Mouse (Mus musculus) heart, postnatal 0 days (tissue): ENCODE results near the gene Selenoi. TPM values are rescaled to one million over a fixed set of nuclear protein-coding genes. Genes with fewer than 3 reads are reported as not detected.

ENCODE experiments used
- ATAC-seq: fragments of 200-750 bp; cut with Nextera tagmentation; 2 replicates; pipeline ENCODE4 v1.8.0; 2017; ENCODE audit warnings: low read depth, moderate number of reproducible peaks, moderate library complexity; ENCODE audit not compliant: insufficient read depth
- DNase-seq: peaks from one replicate; pipeline ENCODE4 v3.0.0-alpha.2; 2016; ENCODE audit warnings: low spot score
- H3K27ac ChIP-seq: fragments of 300-500 bp; sonication (generic); 2 replicates; pipeline ENCODE4 v1.5.1; 2014; ENCODE audit warnings: low read depth, mild to moderate bottlenecking
- H3K27me3 ChIP-seq: fragments of 300-500 bp; sonication (generic); 2 replicates; pipeline ENCODE4 v1.6.1; 2014; ENCODE audit warnings: low read length, mixed read lengths; ENCODE audit not compliant: control insufficient read depth, insufficient read depth
- H3K36me3 ChIP-seq: fragments of 300-500 bp; sonication (generic); replicated peaks from 2 replicates; pipeline ENCODE4 v1.6.1; 2014; ENCODE audit warnings: low read length, mixed read lengths; ENCODE audit not compliant: control insufficient read depth, insufficient read depth
- H3K4me1 ChIP-seq: fragments of 300-500 bp; sonication (generic); 2 replicates; pipeline ENCODE4 v1.6.1; 2014; ENCODE audit warnings: antibody characterized with exemption; ENCODE audit not compliant: control insufficient read depth, insufficient read depth
- H3K4me2 ChIP-seq: fragments of 300-500 bp; sonication (generic); 2 replicates; pipeline ENCODE4 v1.6.1; 2014; ENCODE audit warnings: low read depth, mild to moderate bottlenecking, low read length, moderate library complexity
- H3K4me3 ChIP-seq: fragments of 300-500 bp; sonication (generic); 2 replicates; pipeline ENCODE4 v1.5.1; 2014; ENCODE audit warnings: low read depth, low read length
- H3K9ac ChIP-seq: fragments of 300-500 bp; sonication (generic); replicated peaks from 2 replicates; pipeline ENCODE4 v1.6.1; 2014; ENCODE audit warnings: low read depth, low read length, mixed read lengths
- H3K9me3 ChIP-seq: fragments of 300-500 bp; sonication (generic); replicated peaks from 2 replicates; pipeline ENCODE4 v1.6.1; 2016; ENCODE audit warnings: low read length; ENCODE audit not compliant: control insufficient read depth
- CTCF ChIP-seq: IDR thresholded peaks from 2 replicates; pipeline ENCODE4 v1.5.1; 2016; ENCODE audit warnings: antibody characterized with exemption, control low read depth, low read depth
- EP300 ChIP-seq: IDR thresholded peaks from 2 replicates; pipeline ENCODE4 v1.6.1; 2016; ENCODE audit warnings: antibody characterized with exemption, low read depth
- WGBS: fragments of 180-500 bp; shearing (Covaris S2); extraction: QIAGEN DNeasy Blood & Tissue Kit; methylation state at CpG from one replicate; pipeline ENCODE4 v1.1.7; 2014; 5-methylcytosine and 5-hydroxymethylcytosine counted together
- polyA plus RNA-seq: library from polyadenylated mRNA; unstranded; fragments of >200 nt; fragmentation: Nextera tagmentation; extraction: Ambion mirVana; gene quantifications from 2 replicates; pipeline ENCODE4 v1.2.1, GENCODE M21; 2015
- total RNA-seq: library from RNA; depleted of rRNA; stranded (reverse); fragments of >200 nt; gene quantifications from 2 replicates; pipeline ENCODE4 v1.2.3, GENCODE M21; 2014; ENCODE audit warnings: low replicate concordance; rRNA removed

The Selenoi gene
- total and polyA plus RNA-seq, 2 experiments from 2014 or later = 9.4 to 49.1 TPM

GRCm38 (mm10) chr5:30287106-30287882 lies 54.9 kb downstream of the Selenoi start:
- no peak for ATAC-seq
- Histone ChIP-seq H3K4me2 (no peak overlapping the region), H3K9me3 (0 out of 2 replicates have a peak, but pooled peaks cover 9% of the 10 kb centered on the region), H3K4me1 (no peaks in the 10 kb centered on the region), H3K27ac (no peak overlapping the region), H3K4me3 (no peak overlapping the region), H3K9ac (no peak overlapping the region), H3K27me3 (no peaks in the 10 kb centered on the region), H3K36me3 (no peaks in the 10 kb centered on the region)
- TF ChIP-seq EP300 (no peak), CTCF (no peak)
- no peak for DNase-seq
- 52% methylated on average over 9 of the region's 9 CpGs for WGBS

Other genes starting within 250 kb of the Selenoi start
- gene Il6, start 219.5 kb upstream of the Selenoi start, total RNA-seq = 0.81 TPM in 1 of 2 replicates, not detected in the other
- 0.58 and 0.64 TPM in 2 replicates for gene Il6, start 219.5 kb upstream of the Selenoi start, polyA plus RNA-seq
- 14.7 and 27.6 TPM in 2 replicates for gene Tyms, start 159.0 kb upstream of the Selenoi start, total RNA-seq
- gene Tyms, start 159.0 kb upstream of the Selenoi start, polyA plus RNA-seq = 48.1 and 50.0 TPM in 2 replicates
- 0.70 TPM in 1 of 2 replicates, not detected in the other for gene Garem2, start 127.4 kb upstream of the Selenoi start, total RNA-seq
- gene Garem2, start 127.4 kb upstream of the Selenoi start, polyA plus RNA-seq = 0.12 and 0.14 TPM in 2 replicates
- not detected in 2 replicates for gene 3110082J24Rik, start 126.5 kb upstream of the Selenoi start, total RNA-seq
- gene 3110082J24Rik, start 126.5 kb upstream of the Selenoi start, polyA plus RNA-seq = not detected in 2 replicates
- 368 and 497 TPM in 2 replicates for gene Hadha, start 77.4 kb upstream of the Selenoi start, total RNA-seq
- gene Hadha, start 77.4 kb upstream of the Selenoi start, polyA plus RNA-seq = 722 and 748 TPM in 2 replicates
- gene Hadhb, start 77.3 kb upstream of the Selenoi start, total RNA-seq = 669 and 1,098 TPM in 2 replicates
- 1,207 and 1,270 TPM in 2 replicates for gene Hadhb, start 77.3 kb upstream of the Selenoi start, polyA plus RNA-seq
- gene Adgrf3, start 26.9 kb upstream of the Selenoi start, total RNA-seq = 0.08 and 0.43 TPM in 2 replicates
- gene Adgrf3, start 26.9 kb upstream of the Selenoi start, polyA plus RNA-seq = 0.23 and 0.60 TPM in 2 replicates
- gene Drc1, start 48.8 kb downstream of the Selenoi start, total RNA-seq = 0.19 and 0.89 TPM in 2 replicates
- gene Drc1, start 48.8 kb downstream of the Selenoi start, polyA plus RNA-seq = 0.04 and 0.16 TPM in 2 replicates
- 0.04 TPM in 1 of 2 replicates, not detected in the other for gene Otof, start 229.4 kb downstream of the Selenoi start, total RNA-seq
- gene Otof, start 229.4 kb downstream of the Selenoi start, polyA plus RNA-seq = 0.03 and 0.04 TPM in 2 replicates
- gene 1700001C02Rik, start 233.5 kb downstream of the Selenoi start, total RNA-seq = not detected in 2 replicates
- gene 1700001C02Rik, start 233.5 kb downstream of the Selenoi start, polyA plus RNA-seq = 0.67 TPM in 1 of 2 replicates, not detected in the other